Mouse (Mus musculus): ENCODE results near the gene Mcub. TPM values are rescaled to one million over a fixed set of nuclear protein-coding genes. Genes with fewer than 3 reads are reported as not detected.

Gene Mcub
- total RNA-seq (2021) = 1 to 10 TPM in 1 of 2 experiments, under 1 TPM in 1; 0.98 to 1.4 TPM
- long read RNA-seq, experiment 1 = 0 reads
- long read RNA-seq, experiment 2 = 0 reads

GRCm38 (mm10) chr3:129969432-129970395, at the start of gene Mcub:
Gene Mcub (minus strand): TSS chr3:129970206.
- DNase-seq = peak; percentile 27
- intact Hi-C loops (cut with DNase I; ENCODE audit: low total_unique reads) = no loop called here

GRCm38 (mm10) chr3:130012943-130013342, 42.9 kb upstream of the Mcub start:
- intact Hi-C loops (cut with DNase I; ENCODE audit: low total_unique reads) = no loop called here
- DNase-seq = no peak

- intact Hi-C loops (cut with DNase I; ENCODE audit: low total_unique reads) = no loop called here
- no peak for DNase-seq
Observed at GRCm38 (mm10) chr3:130011236-130011635, 41.2 kb upstream of the Mcub start.

- DNase-seq = no peak
- intact Hi-C loops (cut with DNase I; ENCODE audit: low total_unique reads) = no loop called here
Observed at GRCm38 (mm10) chr3:130006141-130006540, 36.1 kb upstream of the Mcub start.

GRCm38 (mm10) chr3:130000926-130001325, 30.9 kb upstream of the Mcub start:
- intact Hi-C loops (cut with DNase I; ENCODE audit: low total_unique reads) = no loop called here
- no peak for DNase-seq

GRCm38 (mm10) chr3:129998526-129998925, 28.5 kb upstream of the Mcub start:
- intact Hi-C loops (cut with DNase I; ENCODE audit: low total_unique reads) = no loop called here

GRCm38 (mm10) chr3:129998001-129998400, 28.0 kb upstream of the Mcub start:
- DNase-seq = no peak
- intact Hi-C loops (cut with DNase I; ENCODE audit: low total_unique reads) = no loop called here

More at GRCm38 (mm10) chr3:129998526-129998925, 28.5 kb upstream of the Mcub start:
- DNase-seq = no peak

- DNase-seq = no peak
- intact Hi-C loops (cut with DNase I; ENCODE audit: low total_unique reads) = no loop called here
Observed at GRCm38 (mm10) chr3:129997324-129997723, 27.3 kb upstream of the Mcub start.

GRCm38 (mm10) chr3:129987297-129987696, 17.3 kb upstream of the Mcub start:
- intact Hi-C loops (cut with DNase I; ENCODE audit: low total_unique reads) = no loop called here
- no peak for DNase-seq

- no peak for DNase-seq
- intact Hi-C loops (cut with DNase I; ENCODE audit: low total_unique reads) = no loop called here
Observed at GRCm38 (mm10) chr3:129985335-129985734, 15.3 kb upstream of the Mcub start.

- intact Hi-C loops (cut with DNase I; ENCODE audit: low total_unique reads) = no loop called here
- DNase-seq = no peak
Observed at GRCm38 (mm10) chr3:129984797-129985196, 14.8 kb upstream of the Mcub start.

GRCm38 (mm10) chr3:129982271-129982670, 12.3 kb upstream of the Mcub start:
- DNase-seq = no peak
- intact Hi-C loops (cut with DNase I; ENCODE audit: low total_unique reads) = no loop called here

GRCm38 (mm10) chr3:129981756-129982155, 11.8 kb upstream of the Mcub start:
- no peak for DNase-seq
- intact Hi-C loops (cut with DNase I; ENCODE audit: low total_unique reads) = no loop called here

- intact Hi-C loops (cut with DNase I; ENCODE audit: low total_unique reads) = no loop called here
Observed at GRCm38 (mm10) chr3:129979510-129979909, 9.5 kb upstream of the Mcub start.

GRCm38 (mm10) chr3:129978716-129979115, 8.7 kb upstream of the Mcub start:
- intact Hi-C loops (cut with DNase I; ENCODE audit: low total_unique reads) = no loop called here
- DNase-seq = no peak

More at GRCm38 (mm10) chr3:129979510-129979909, 9.5 kb upstream of the Mcub start:
- DNase-seq = no peak

GRCm38 (mm10) chr3:129976317-129976716, 6.3 kb upstream of the Mcub start:
- no peak for DNase-seq
- intact Hi-C loops (cut with DNase I; ENCODE audit: low total_unique reads) = no loop called here

GRCm38 (mm10) chr3:129970529-129971515, 816 bp upstream of the Mcub start:
- intact Hi-C loops (cut with DNase I; ENCODE audit: low total_unique reads) = no loop called here
- DNase-seq = peak; percentile 13

GRCm38 (mm10) chr3:129969031-129969430, 975 bp downstream of the Mcub start:
- no peak for DNase-seq
- intact Hi-C loops (cut with DNase I; ENCODE audit: low total_unique reads) = no loop called here

- no peak for DNase-seq
- intact Hi-C loops (cut with DNase I; ENCODE audit: low total_unique reads) = no loop called here
Observed at GRCm38 (mm10) chr3:129967874-129968273, 2.1 kb downstream of the Mcub start.

- no peak for DNase-seq
- intact Hi-C loops (cut with DNase I; ENCODE audit: low total_unique reads) = no loop called here
Observed at GRCm38 (mm10) chr3:129964681-129965080, 5.3 kb downstream of the Mcub start.

All from gastrocnemius, postnatal 14 days (tissue).